Mouse (Mus musculus): ENCODE results near the gene Nudc.

Nudc gene

GRCm38 (mm10) chr4:133545272-133546231 lies at the start of gene Nudc:
TSS of gene Nudc (minus strand) at chr4:133545996.
- CTCF ChIA-PET, result interaction anchor here (0.7 kb wide), 1 partner anchor 8 kb away, joined by 3 read pairs; no protein-coding TSS in a partner anchor

DNA sequence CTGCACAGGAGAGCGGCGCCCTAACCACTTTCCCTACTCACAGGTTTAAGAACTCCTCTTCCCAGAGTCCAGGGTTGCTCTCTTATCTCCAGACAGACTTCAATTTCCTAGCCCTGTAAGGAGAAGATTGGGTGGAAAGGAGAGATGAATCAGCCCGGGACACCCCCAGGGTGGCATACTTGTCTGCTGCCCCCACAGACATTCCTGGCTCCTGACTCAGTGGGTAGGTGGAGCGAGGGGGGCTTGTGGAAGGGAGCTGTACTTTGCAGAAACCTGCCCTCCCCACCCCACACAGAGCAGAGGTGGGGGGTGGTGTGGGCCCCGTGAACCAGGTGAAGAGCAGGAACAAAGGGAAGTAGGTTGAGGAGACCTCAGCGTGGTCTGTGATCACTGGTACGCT lies 49.7 kb upstream of the Nudc start:
- CTCF ChIA-PET, result interaction anchor here (0.5 to 1.1 kb wide), 5 partner anchors 12 to 236 kb away, joined by 3 to 5 read pairs (median 3); partner anchors contain the start of gene Zdhhc18

- CTCF ChIA-PET, result interaction anchor here (0.7 to 1.2 kb wide), 3 partner anchors 104 to 159 kb away, joined by 3 to 15 read pairs (median 3); no protein-coding TSS in a partner anchor
These were observed 46.8 kb upstream of the Nudc start for GRCm38 (mm10) chr4:133592570-133592969.

DNA sequence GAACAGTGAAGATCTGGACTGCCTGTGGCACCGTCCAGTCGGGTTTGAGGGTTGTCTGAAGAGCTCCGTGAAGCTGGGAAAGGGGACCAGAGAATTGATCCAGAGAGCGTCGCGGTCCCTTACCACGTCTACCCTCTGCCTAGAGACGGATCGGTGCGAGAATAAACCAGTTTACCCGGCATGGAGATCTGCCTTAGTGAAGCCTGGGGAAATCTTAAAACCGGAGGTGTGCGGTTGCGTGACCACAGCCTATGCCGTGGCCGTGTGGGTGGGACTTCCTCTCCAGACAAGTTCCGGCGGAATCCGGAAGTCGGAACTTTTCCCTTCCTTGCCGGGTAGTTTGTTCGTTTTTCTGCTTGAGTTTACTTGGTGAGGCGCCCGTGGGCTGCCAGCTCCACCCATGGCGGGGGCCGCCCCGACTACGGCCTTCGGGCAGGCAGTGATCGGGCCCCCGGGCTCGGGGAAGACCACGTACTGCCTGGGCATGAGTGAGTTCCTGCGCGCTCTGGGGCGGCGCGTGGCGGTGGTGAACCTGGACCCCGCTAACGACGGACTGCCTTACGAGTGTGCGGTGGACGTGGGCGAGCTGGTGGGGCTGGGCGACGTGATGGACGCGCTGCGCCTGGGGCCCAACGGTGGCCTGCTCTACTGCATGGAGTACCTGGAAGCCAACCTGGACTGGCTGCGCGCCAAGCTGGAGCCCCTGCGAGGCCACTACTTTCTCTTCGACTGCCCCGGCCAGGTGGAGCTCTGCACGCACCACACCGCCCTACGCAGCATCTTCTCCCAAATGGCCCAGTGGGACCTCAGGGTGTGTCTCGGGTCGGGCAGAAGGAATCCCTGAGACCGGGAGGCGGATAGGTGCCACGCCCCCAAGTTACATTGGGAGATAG lies 38.5 kb upstream of the Nudc start, which contains the start of gene Gpn2:
Gene Gpn2, plus strand, starts transcription at position 304 of the 893 bp plus-strand sequence.
- CTCF ChIA-PET, result interaction anchor here (0.6 to 0.9 kb wide), 3 partner anchors 35 to 1072 kb away, joined by 3 to 5 read pairs (median 4); no protein-coding TSS in a partner anchor

DNA sequence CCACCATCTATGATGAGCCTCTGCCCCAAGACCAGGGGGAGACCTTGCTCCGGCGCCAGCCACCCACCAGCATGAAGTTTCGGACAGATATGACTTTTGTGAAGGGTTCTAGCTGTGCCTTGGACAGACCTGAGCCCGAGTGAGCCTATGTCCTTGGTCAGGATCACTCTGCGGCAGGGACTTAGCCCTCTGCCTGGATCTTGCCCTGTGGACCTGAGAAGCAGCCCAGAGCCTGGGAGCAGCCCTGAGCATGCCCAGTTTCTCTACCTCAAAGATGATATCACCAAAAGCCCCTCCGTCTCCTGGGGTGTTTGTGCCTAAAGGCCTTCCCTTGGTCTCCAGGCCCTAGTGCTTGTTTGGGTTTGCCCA lies 37.9 kb upstream of the Nudc start:
- CTCF ChIA-PET, result interaction anchor here (0.6 to 0.9 kb wide), 2 partner anchors 35 to 1071 kb away, joined by 3 to 4 read pairs; no protein-coding TSS in a partner anchor

DNA sequence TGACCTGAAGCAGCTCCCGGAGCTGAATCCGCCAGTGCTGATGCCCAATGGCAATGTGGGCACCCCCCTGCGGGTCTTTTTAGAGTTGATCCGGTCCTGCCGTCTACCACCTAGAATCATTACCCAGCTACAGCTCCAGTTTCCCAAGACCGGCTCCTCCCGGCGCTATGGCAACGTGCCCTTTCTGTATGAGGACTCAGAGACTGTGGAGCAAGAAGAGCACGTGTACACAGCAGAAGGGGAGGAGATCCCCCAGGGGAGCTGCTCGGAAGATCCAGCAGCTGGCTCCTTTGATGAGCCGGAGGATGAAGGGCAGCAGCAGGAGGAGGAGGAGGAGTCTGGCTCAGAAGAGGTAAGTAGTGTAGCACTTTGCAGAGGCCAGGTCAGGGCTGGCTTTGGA lies 32.2 kb upstream of the Nudc start:
- CTCF ChIA-PET, result no interaction called here

DNA sequence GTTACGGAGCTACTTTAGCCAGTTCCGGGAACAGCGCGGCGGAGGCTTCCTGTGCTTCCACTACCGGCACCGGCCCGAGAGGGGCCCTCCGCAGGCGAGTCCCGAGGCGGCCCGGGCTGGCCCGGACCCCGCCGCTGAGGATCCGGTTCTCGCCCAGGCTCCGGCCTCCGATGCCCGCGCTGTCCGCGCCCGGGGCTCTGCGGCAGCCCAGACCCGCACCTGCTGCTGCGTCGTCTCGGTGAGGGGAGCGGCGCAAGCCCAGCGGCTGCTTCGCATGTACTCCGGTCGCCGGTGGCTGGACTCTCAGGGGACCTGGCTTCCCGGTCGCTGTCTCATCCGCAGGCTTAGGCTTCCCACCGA lies 29.0 kb upstream of the Nudc start:
- CTCF ChIA-PET, result no interaction called here

- CTCF ChIA-PET, result interaction anchor here (0.5 to 0.6 kb wide), 2 partner anchors 37 to 262 kb away, joined by 5 to 6 read pairs; no protein-coding TSS in a partner anchor
These were observed 28.5 kb upstream of the Nudc start, which contains the start of gene Gpatch3 for GRCm38 (mm10) chr4:133574070-133574842. TSS of gene Gpatch3 (plus strand) at chr4:133574745.

GRCm38 (mm10) chr4:133570066-133570466 lies 24.3 kb upstream of the Nudc start:
- CTCF ChIA-PET, result no interaction called here

GRCm38 (mm10) chr4:133569291-133570065 lies 23.7 kb upstream of the Nudc start:
- CTCF ChIA-PET, result no interaction called here

- CTCF ChIA-PET, result no interaction called here
These were observed 21.5 kb upstream of the Nudc start for GRCm38 (mm10) chr4:133567251-133567650.

DNA sequence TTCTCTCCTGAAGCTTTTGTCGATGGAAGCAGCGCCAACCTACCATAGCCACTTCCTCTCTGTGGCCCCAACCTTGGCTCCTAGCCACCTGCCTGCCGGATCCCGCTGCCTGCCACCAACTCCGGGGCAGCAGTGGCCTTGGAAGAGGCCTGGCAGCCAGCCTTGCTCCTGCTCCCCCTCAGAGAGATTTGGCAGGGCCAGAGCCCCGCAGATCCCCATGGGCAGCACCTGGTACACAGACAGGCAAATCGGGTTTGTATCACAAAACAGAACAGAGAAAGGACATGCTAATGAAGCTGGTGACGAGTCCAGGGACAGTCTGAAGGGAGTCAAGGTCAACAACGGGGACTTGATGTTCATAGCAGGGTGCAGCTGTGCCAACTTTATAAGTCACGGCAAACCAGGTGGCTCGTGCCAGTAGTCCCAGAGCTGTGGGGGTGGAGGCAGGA lies 17.4 kb upstream of the Nudc start:
- CTCF ChIA-PET, result no interaction called here

DNA sequence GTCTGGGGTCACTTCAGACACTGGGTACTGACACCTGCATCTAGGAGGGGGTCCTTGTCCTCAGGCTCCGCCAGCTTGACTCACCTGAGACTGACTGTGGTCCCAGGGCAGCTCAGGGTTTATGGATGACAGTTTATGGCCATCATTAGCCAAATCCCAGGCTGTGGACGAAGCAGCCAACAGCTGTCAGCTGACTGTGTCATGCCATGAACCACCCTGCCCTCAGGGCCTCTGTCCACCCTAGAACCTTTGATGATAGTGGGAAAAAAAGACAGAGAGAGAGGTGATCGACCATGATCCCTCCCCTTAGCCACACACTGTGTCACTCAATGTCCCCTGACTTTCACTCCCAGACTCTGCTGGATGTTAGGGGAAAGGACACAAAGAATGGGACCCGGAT lies 15.8 kb upstream of the Nudc start:
- CTCF ChIA-PET, result no interaction called here

GRCm38 (mm10) chr4:133559846-133560245 lies 14.1 kb upstream of the Nudc start:
- CTCF ChIA-PET, result interaction anchor here (0.7 kb wide), 1 partner anchor 585 kb away, joined by 8 read pairs; no protein-coding TSS in a partner anchor

GRCm38 (mm10) chr4:133557041-133557717 lies 11.4 kb upstream of the Nudc start:
- CTCF ChIA-PET, result interaction anchor here (0.5 kb wide), 1 partner anchor 295 kb away, joined by 16 read pairs; no protein-coding TSS in a partner anchor

GRCm38 (mm10) chr4:133553448-133554330 lies 7.9 kb upstream of the Nudc start:
- CTCF ChIA-PET, result no interaction called here

GRCm38 (mm10) chr4:133552768-133553447 lies 7.1 kb upstream of the Nudc start, which contains the start of gene Nr0b2:
TSS of gene Nr0b2 (plus strand) at chr4:133553376.
- CTCF ChIA-PET, result no interaction called here

DNA sequence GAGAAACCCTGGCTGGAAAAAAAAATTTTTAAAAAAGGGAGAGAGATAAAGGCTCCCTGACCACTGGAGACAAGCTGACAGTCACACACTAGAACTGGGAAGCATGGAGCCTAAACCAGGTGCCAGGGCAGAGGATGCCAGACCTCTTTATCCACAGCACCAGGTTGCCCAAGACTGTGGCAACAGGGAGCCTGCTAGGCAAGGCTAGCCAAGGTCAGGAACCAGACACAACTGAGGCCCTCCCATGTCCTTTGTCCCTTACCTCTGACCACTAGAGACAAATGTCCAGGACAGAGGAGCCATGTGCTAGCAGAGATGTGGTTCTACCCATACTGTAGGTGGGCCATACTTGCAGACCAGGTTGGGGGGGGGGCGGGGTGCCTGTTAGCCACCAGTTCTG lies 6.2 kb upstream of the Nudc start:
- CTCF ChIA-PET, result no interaction called here

Measured in spleen, embryonic (tissue).